Mouse (Mus musculus): ENCODE measurements at regions not wholly inside any gene's neighbourhood (a gene's known extent, or its start where the extent isn't known, plus 50 kb on each side); places are given as distances from the start of the nearest gene placed in this dataset.
"Not testable (repeated sequence)": the region's sequence is repeated elsewhere in the genome, so short reads cannot be mapped to it uniquely, and the experiment has no call there.

- no peak for DNase-seq (ENCODE audit: low spot score in 2 of 2)
Measured at GRCm38 (mm10) chr6:66395147-66395546, 140.0 kb upstream of the Mad2l1 start.

- DNase-seq (ENCODE audit: low spot score in 2 of 2) = no peak
Measured at GRCm38 (mm10) chr6:66397411-66397810, 137.8 kb upstream of the Mad2l1 start.

- no peak for DNase-seq (ENCODE audit: low spot score in 2 of 2)
Measured at GRCm38 (mm10) chr6:66398674-66399073, 136.5 kb upstream of the Mad2l1 start.

- DNase-seq (ENCODE audit: low spot score in 2 of 2) = no peak
Measured at GRCm38 (mm10) chr6:66399091-66399755, 136.0 kb upstream of the Mad2l1 start.

GRCm38 (mm10) chr6:66401468-66401867, 133.7 kb upstream of the Mad2l1 start:
- DNase-seq (ENCODE audit: low spot score in 2 of 2) = no peak

- DNase-seq (ENCODE audit: low spot score in 2 of 2) = no peak
Measured at GRCm38 (mm10) chr6:66401868-66402440, 133.2 kb upstream of the Mad2l1 start.

GRCm38 (mm10) chr6:66414822-66415221, 120.4 kb upstream of the Mad2l1 start:
- DNase-seq (ENCODE audit: low spot score in 2 of 2) = no peak

GRCm38 (mm10) chr6:66419452-66420041, 115.6 kb upstream of the Mad2l1 start:
- no peak for DNase-seq (ENCODE audit: low spot score in 2 of 2)

GRCm38 (mm10) chr6:66428370-66428769, 106.8 kb upstream of the Mad2l1 start:
- no peak for DNase-seq (ENCODE audit: low spot score in 2 of 2)

- not testable (repeated sequence) for DNase-seq (ENCODE audit: low spot score in 2 of 2)
Measured at GRCm38 (mm10) chr6:66450408-66450807, 84.8 kb upstream of the Mad2l1 start.

- DNase-seq (ENCODE audit: low spot score in 2 of 2) = no peak
Measured at GRCm38 (mm10) chr6:66458172-66458571, 77.0 kb upstream of the Mad2l1 start.

- no peak for DNase-seq (ENCODE audit: low spot score in 2 of 2)
Measured at GRCm38 (mm10) chr6:66464540-66464939, 70.7 kb upstream of the Mad2l1 start.

GRCm38 (mm10) chr6:66465137-66465853, 69.9 kb upstream of the Mad2l1 start:
- DNase-seq (ENCODE audit: low spot score in 2 of 2) = no peak

GRCm38 (mm10) chr6:66466757-66467156, 68.4 kb upstream of the Mad2l1 start:
- DNase-seq (ENCODE audit: low spot score in 2 of 2) = no peak

- no peak for DNase-seq (ENCODE audit: low spot score in 2 of 2)
Measured at GRCm38 (mm10) chr6:66470627-66471249, 64.5 kb upstream of the Mad2l1 start.

GRCm38 (mm10) chr6:66471786-66472185, 63.4 kb upstream of the Mad2l1 start:
- no peak for DNase-seq (ENCODE audit: low spot score in 2 of 2)

GRCm38 (mm10) chr6:66472697-66473096, 62.5 kb upstream of the Mad2l1 start:
- DNase-seq (ENCODE audit: low spot score in 2 of 2) = no peak

GRCm38 (mm10) chr6:66477575-66477974, 57.6 kb upstream of the Mad2l1 start:
- DNase-seq (ENCODE audit: low spot score in 2 of 2) = no peak

- DNase-seq (ENCODE audit: low spot score in 2 of 2) = no peak
Measured at GRCm38 (mm10) chr6:66478326-66478964, 56.7 kb upstream of the Mad2l1 start.

GRCm38 (mm10) chr6:66479576-66479975, 55.6 kb upstream of the Mad2l1 start:
- DNase-seq (ENCODE audit: low spot score in 2 of 2) = no peak

- DNase-seq (ENCODE audit: low spot score in 2 of 2) = no peak
Measured at GRCm38 (mm10) chr6:66480207-66480606, 55.0 kb upstream of the Mad2l1 start.

GRCm38 (mm10) chr6:66482797-66483196, 52.4 kb upstream of the Mad2l1 start:
- DNase-seq (ENCODE audit: low spot score in 2 of 2) = no peak

Data from frontal cortex, postnatal 10 days (tissue).